11 mouse cellular contexts compared by ENCODE assay signal in the genomic region with DNA sequence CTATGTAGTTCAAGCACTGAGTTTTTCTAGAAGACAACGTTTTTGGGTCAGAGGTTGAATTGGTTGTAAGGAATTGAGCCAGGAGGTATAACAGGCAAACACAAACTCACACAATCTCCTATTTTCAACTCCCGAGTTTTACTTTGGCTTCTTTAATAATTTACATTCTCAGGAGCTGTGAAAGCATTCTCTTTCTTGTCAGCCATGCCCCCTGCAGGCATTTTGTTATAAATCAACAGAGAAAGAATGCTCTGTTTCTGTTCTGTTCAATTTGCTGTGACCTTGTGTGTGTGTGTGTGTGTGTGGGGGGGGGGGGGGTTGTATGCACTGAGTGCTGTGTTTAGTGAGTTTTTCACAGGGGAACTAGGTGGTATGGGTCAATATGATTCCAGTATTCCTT.
DNase-seq lines count a peak whose midpoint lies in the region; ATAC-seq lines count a peak whose summit lies in the region.
"Had no signal": no experiment of that assay in that cellular context is flagged by ENCODE, and none has a peak within 500 bp of the region (broad histone marks: within the 10 kb centered on the region; RNA-seq: fewer than 3 reads in every experiment).

No protein-coding gene starts in this region.

- no peaks in the 10 kb centered on the region for H3K27me3 ChIP-seq in kidney, embryonic 16.5 days (ENCODE audit: insufficient read depth, low read length)
- H3K27me3 ChIP-seq in hindbrain, embryonic 14.5 days (ENCODE audit: control insufficient read depth, insufficient read depth, low read length) = no peaks in the 10 kb centered on the region
- H3K27me3 ChIP-seq in midbrain, embryonic 12.5 days = no peaks in the 10 kb centered on the region

- peak; percentile 39; the same call in 1 of the 2 replicates for ATAC-seq in kidney, embryonic 16.5 days (ENCODE audit: low FRiP score, low TSS enrichment)
- peak; percentile 59 for ATAC-seq in common myeloid progenitor, adult 5-6 weeks (replicated peaks; ENCODE audit: low read depth, poor library complexity, severe bottlenecking)
- peak; percentile 62; the same call in 1 of the 2 replicates for ATAC-seq in hindbrain, embryonic 14.5 days (ENCODE audit: low FRiP score)
- ATAC-seq in midbrain, embryonic 12.5 days (ENCODE audit: low FRiP score, low read depth) = peak; percentile 65; the same call in 1 of the 2 replicates

- peaks cover 7% of the 10 kb centered on the region; the same call in 1 of the 2 replicates for H3K4me1 ChIP-seq in kidney, embryonic 16.5 days (ENCODE audit: insufficient read depth, low read length)
- peaks cover 11% of the 10 kb centered on the region; the same call in 1 of the 2 replicates for H3K4me1 ChIP-seq in hindbrain, embryonic 14.5 days (replicated peaks; ENCODE audit: control insufficient read depth, insufficient read depth, low read length)
- H3K4me1 ChIP-seq in midbrain, embryonic 12.5 days = peaks cover 7% of the 10 kb centered on the region; the same call in 1 of the 2 replicates

- no peak overlapping the region for H3K9ac ChIP-seq in kidney, embryonic 16.5 days (replicated peaks; ENCODE audit: low read length)
- H3K9ac ChIP-seq in hindbrain, embryonic 14.5 days = no peak overlapping the region
- H3K9ac ChIP-seq in midbrain, embryonic 12.5 days (replicated peaks) = no peak overlapping the region

- H3K4me3 ChIP-seq in kidney, embryonic 16.5 days (ENCODE audit: low read length) = no peak overlapping the region
- H3K4me3 ChIP-seq in hindbrain, embryonic 14.5 days (replicated peaks; ENCODE audit: low read length) = no peak overlapping the region
- H3K4me3 ChIP-seq in midbrain, embryonic 12.5 days = no peak overlapping the region

- no peaks in the 10 kb centered on the region for H3K9me3 ChIP-seq in kidney, embryonic 16.5 days (ENCODE audit: low read length)
- no peaks in the 10 kb centered on the region for H3K9me3 ChIP-seq in hindbrain, embryonic 14.5 days (ENCODE audit: control insufficient read depth, low read length)
- H3K9me3 ChIP-seq in midbrain, embryonic 12.5 days = no peaks in the 10 kb centered on the region

- no peaks in the 10 kb centered on the region for H3K36me3 ChIP-seq in kidney, embryonic 16.5 days (ENCODE audit: insufficient read depth, low read length)
- no peaks in the 10 kb centered on the region for H3K36me3 ChIP-seq in hindbrain, embryonic 14.5 days (replicated peaks; ENCODE audit: control insufficient read depth, insufficient read depth)
- H3K36me3 ChIP-seq in midbrain, embryonic 12.5 days = no peaks in the 10 kb centered on the region

- intact Hi-C loops in gastrocnemius, postnatal 14 days (cut with DNase I; ENCODE audit: low total_unique reads) = loop anchor here (10.0 kb wide), 1 partner anchor 376 kb away; no protein-coding TSS in a partner anchor

- H3K27ac ChIP-seq in kidney, embryonic 16.5 days (ENCODE audit: low read length) = no peak overlapping the region
- H3K27ac ChIP-seq in hindbrain, embryonic 14.5 days = no peak overlapping the region
- no peak overlapping the region for H3K27ac ChIP-seq in midbrain, embryonic 12.5 days (replicated peaks)

- peak overlapping the region; percentile 16; the same call in 1 of the 2 replicates for H3K4me2 ChIP-seq in kidney, embryonic 16.5 days (replicated peaks; ENCODE audit: low read depth, low read length)
- H3K4me2 ChIP-seq in hindbrain, embryonic 14.5 days (replicated peaks) = no peak overlapping the region
- H3K4me2 ChIP-seq in midbrain, embryonic 12.5 days (replicated peaks) = no peak overlapping the region

- whole genome bisulfite sequencing in kidney, embryonic 16.5 days = 7% methylated on average over 2 of the region's 2 CpGs
- WGBS in hindbrain, embryonic 14.5 days = 3% methylated on average over 2 of the region's 2 CpGs
- 21% methylated on average over 2 of the region's 2 CpGs for WGBS in midbrain, embryonic 12.5 days

- DNase-seq in kidney, postnatal 36 days = no peak
- no peak for DNase-seq in hindbrain, embryonic 14.5 days (ENCODE audit: low spot score)
- no peak for DNase-seq in cerebellum, adult 9-10 months
- no peak for DNase-seq in gastrocnemius, postnatal 14 days
- no peak for DNase-seq in lung, postnatal 25 days (ENCODE audit: low spot score)
- DNase-seq: adrenal gland, postnatal 10 days; cerebellum, postnatal 25 days; kidney, adult 2 months had no signal
